Mouse (Mus musculus): Measurements from ENCODE around the gene Scly. TPM values are rescaled to one million over a fixed set of nuclear protein-coding genes. Genes with fewer than 3 reads are reported as not detected.

The Scly gene
- polyA plus RNA-seq, 1 experiment from 2014 or later = 11.5 TPM

GRCm38 (mm10) chr1:91302021-91302420 is 3.9 kb downstream of the Scly start:
- H3K27me3 ChIP-seq = no peaks in the 10 kb centered on the region
- 92% methylated on average over 3 of the region's 3 CpGs for WGBS
- no peak for ATAC-seq (ENCODE audit: insufficient number of reproducible peaks, insufficient read depth, low FRiP score, low TSS enrichment, low read depth)

DNA sequence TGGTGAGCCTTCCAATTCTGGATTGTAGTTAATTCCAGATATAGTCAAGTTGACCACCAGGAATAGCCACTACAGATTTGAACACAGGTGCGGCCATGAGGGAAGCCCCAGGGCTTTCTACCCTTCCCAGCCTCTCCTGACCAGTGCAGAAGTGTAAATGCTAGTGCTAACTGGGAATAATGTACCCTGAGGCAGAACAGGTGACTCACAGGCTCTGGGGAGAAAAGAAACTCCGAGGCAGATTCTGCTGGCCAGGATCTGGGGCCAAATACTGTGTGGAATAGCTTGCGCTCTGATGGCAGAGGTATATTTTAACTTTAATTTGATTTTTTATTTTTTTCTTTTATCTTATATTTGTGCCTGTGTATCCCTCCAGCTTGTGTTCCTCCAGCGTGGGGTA is 6.5 kb downstream of the Scly start:
- Histone ChIP-seq H3K9me3 (no peaks in the 10 kb centered on the region), H3K36me3 (peaks cover 52% of the 10 kb centered on the region)
- WGBS = 82% methylated on average over 4 of the region's 4 CpGs

More at GRCm38 (mm10) chr1:91302021-91302420, 3.9 kb downstream of the Scly start:
- H3K9ac ChIP-seq = no peak overlapping the region
- no peaks in the 10 kb centered on the region for H3K9me3 ChIP-seq
- H3K4me3 ChIP-seq = no peak overlapping the region
- H3K4me2 ChIP-seq = no peak overlapping the region
- H3K4me1 ChIP-seq = peaks cover 8% of the 10 kb centered on the region
- no peak overlapping the region for H3K27ac ChIP-seq
- H3K36me3 ChIP-seq = peaks cover 30% of the 10 kb centered on the region

GRCm38 (mm10) chr1:91309366-91310085 is 11.4 kb downstream of the Scly start:
- Histone ChIP-seq H3K4me2 (no peak overlapping the region), H3K36me3 (peaks cover 61% of the 10 kb centered on the region), H3K9me3 (no peaks in the 10 kb centered on the region), H3K4me1 (peaks cover 9% of the 10 kb centered on the region; the same call in 1 of the 2 replicates), H3K4me3 (no peak overlapping the region), H3K27ac (no peak overlapping the region), H3K27me3 (no peaks in the 10 kb centered on the region), H3K9ac (no peak overlapping the region)
- ATAC-seq (ENCODE audit: insufficient number of reproducible peaks, insufficient read depth, low FRiP score, low TSS enrichment, low read depth) = no peak
- WGBS = 92% methylated on average over 13 of the region's 13 CpGs

More for the DNA sequence above, 6.5 kb downstream of the Scly start:
- no peak for ATAC-seq (ENCODE audit: insufficient number of reproducible peaks, insufficient read depth, low FRiP score, low TSS enrichment, low read depth)
- Histone ChIP-seq H3K27me3 (no peaks in the 10 kb centered on the region), H3K4me2 (no peak overlapping the region), H3K9ac (no peak overlapping the region), H3K4me1 (no peaks in the 10 kb centered on the region), H3K27ac (no peak overlapping the region), H3K4me3 (no peak overlapping the region)

- H3K9ac ChIP-seq = no peak overlapping the region
- peaks cover 41% of the 10 kb centered on the region for H3K36me3 ChIP-seq
- H3K4me3 ChIP-seq = no peak overlapping the region
- ATAC-seq (ENCODE audit: insufficient number of reproducible peaks, insufficient read depth, low FRiP score, low TSS enrichment, low read depth) = no peak
- WGBS = 85% methylated on average over 4 of the region's 4 CpGs
- no peaks in the 10 kb centered on the region for H3K9me3 ChIP-seq
- H3K27ac ChIP-seq = no peak overlapping the region
- no peak overlapping the region for H3K4me2 ChIP-seq
- H3K4me1 ChIP-seq = peaks cover 14% of the 10 kb centered on the region
- H3K27me3 ChIP-seq = no peaks in the 10 kb centered on the region
Observed at GRCm38 (mm10) chr1:91312273-91312672, 14.1 kb downstream of the Scly start.

- WGBS = 20% methylated on average over 5 of the region's 5 CpGs
- Histone ChIP-seq H3K9me3 (no peaks in the 10 kb centered on the region), H3K36me3 (peaks cover 35% of the 10 kb centered on the region), H3K4me1 (peaks cover 14% of the 10 kb centered on the region), H3K9ac (0 out of 2 replicates have a peak overlapping the region, but pooled peaks have one; percentile 3), H3K27ac (peak overlapping the region; percentile 52), H3K27me3 (no peaks in the 10 kb centered on the region), H3K4me3 (no peak overlapping the region), H3K4me2 (no peak overlapping the region)
- no peak for ATAC-seq (ENCODE audit: insufficient number of reproducible peaks, insufficient read depth, low FRiP score, low TSS enrichment, low read depth)
Observed at GRCm38 (mm10) chr1:91313251-91313650, 15.1 kb downstream of the Scly start.

GRCm38 (mm10) chr1:91317656-91318055 is 19.5 kb downstream of the Scly start:
- Histone ChIP-seq H3K9ac (no peak overlapping the region), H3K4me3 (no peak overlapping the region), H3K9me3 (no peaks in the 10 kb centered on the region), H3K4me2 (no peak overlapping the region), H3K27ac (no peak overlapping the region), H3K36me3 (no peaks in the 10 kb centered on the region; the same call in 1 of the 2 replicates), H3K4me1 (peaks cover 22% of the 10 kb centered on the region), H3K27me3 (no peaks in the 10 kb centered on the region)
- no peak for ATAC-seq (ENCODE audit: insufficient number of reproducible peaks, insufficient read depth, low FRiP score, low TSS enrichment, low read depth)
- WGBS = 80% methylated on average over 6 of the region's 6 CpGs

DNA sequence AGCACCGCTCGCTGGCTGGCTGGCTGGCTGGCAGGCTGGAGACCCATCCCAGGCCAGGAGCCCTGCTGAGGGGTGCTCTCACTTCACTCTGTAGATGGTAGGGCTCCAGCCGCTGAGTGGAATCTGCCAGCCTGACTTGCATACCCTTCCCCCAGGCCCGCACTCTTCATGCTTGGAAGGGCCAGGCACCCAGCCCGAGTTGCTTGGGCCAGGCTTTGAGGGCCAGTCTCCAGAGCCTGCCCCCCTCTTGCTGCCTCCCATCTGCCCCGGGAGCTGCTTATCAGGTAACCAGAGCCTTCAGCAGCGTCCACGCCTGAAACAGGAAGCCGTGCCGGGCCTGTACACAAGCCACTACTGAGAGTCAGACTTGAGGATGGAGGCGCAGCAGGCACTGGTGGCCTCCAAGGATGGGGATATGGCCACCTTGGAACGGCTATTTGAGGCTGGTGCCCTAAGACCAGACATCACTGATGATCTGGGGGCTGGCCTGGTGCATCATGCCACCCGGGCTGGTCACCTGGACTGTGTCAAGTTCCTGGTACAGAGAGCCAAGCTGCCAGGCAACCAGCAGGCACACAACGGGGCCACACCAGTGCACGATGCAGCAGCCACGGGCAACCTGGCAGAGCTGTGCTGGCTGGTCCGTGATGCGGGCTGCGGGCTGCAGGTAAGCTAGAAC is 23.8 kb downstream of the Scly start, which contains the start of gene Espnl:
TSS of gene Espnl (plus strand) at position 316 of the 679 bp plus-strand sequence.
- Histone ChIP-seq H3K9ac (peak within 1 kb of the TSS; percentile 41; the same call in 1 of the 2 replicates), H3K27me3 (no peaks in the 10 kb centered on the region), H3K4me3 (no peak within 1 kb of the TSS), H3K27ac (no peak within 1 kb of the TSS), H3K9me3 (no peaks in the 10 kb centered on the region), H3K4me2 (no peak within 1 kb of the TSS), H3K4me1 (peaks cover 8% of the 10 kb centered on the region), H3K36me3 (no peaks in the 10 kb centered on the region)
- 72% methylated on average over 19 of the region's 19 CpGs for WGBS
- ATAC-seq (ENCODE audit: insufficient number of reproducible peaks, insufficient read depth, low FRiP score, low TSS enrichment, low read depth) = no peak

DNA sequence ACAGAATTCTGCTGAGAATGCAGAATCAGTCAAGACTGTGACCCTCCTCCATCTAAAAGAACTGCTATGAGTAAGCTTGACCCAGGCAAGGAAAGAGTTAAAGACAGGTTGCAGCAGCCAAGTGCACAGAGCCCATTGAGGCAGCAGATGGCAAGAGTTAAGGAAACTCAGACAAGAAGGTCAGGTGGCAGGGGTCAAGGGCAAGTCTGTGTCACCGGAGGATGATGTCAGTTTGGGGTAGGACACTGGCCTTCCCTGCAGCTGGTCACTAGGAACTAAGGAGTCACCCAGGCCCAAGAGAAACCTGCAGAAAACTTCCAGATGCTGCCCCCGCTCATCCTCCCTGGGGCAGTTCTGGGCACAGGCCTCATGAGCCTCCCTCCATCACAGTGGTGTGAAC is 26.5 kb downstream of the Scly start:
- no peaks in the 10 kb centered on the region for H3K27me3 ChIP-seq
- no peak overlapping the region for H3K4me3 ChIP-seq
- no peak overlapping the region for H3K9ac ChIP-seq
- H3K4me2 ChIP-seq = no peak overlapping the region
- H3K9me3 ChIP-seq = no peaks in the 10 kb centered on the region
- peaks cover 19% of the 10 kb centered on the region for H3K4me1 ChIP-seq
- H3K27ac ChIP-seq = no peak overlapping the region
- H3K36me3 ChIP-seq = no peaks in the 10 kb centered on the region
- WGBS = 54% methylated on average over 2 of the region's 2 CpGs
- no peak for ATAC-seq (ENCODE audit: insufficient number of reproducible peaks, insufficient read depth, low FRiP score, low TSS enrichment, low read depth)

GRCm38 (mm10) chr1:91325488-91326042 is 27.4 kb downstream of the Scly start:
- Histone ChIP-seq H3K4me3 (no peak overlapping the region), H3K9me3 (no peaks in the 10 kb centered on the region), H3K9ac (no peak overlapping the region), H3K4me1 (peaks cover 19% of the 10 kb centered on the region), H3K36me3 (no peaks in the 10 kb centered on the region), H3K4me2 (no peak overlapping the region), H3K27me3 (no peaks in the 10 kb centered on the region), H3K27ac (no peak overlapping the region)
- WGBS = 68% methylated on average over 4 of the region's 4 CpGs
- ATAC-seq (ENCODE audit: insufficient number of reproducible peaks, insufficient read depth, low FRiP score, low TSS enrichment, low read depth) = no peak

DNA sequence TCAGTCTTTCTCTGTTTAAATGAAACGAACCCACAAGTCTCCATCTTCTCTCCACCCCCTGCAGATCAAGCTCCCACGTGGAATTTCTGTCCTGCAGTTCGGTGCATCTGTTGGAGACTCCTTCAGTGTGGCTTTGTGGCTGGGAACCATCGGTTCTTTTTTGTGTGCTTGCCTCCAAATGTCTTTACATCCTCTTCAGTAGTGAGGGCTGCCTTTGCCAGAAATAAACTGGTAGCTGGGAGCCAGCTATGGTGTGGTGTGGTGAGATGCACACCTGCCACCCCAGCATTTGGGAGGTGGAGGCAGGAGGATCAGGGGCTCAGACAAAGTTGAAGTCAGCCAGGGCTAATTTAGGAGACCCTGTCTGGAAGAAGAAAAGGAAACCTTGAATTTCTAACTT is 34.0 kb downstream of the Scly start:
- Histone ChIP-seq H3K27ac (no peak overlapping the region), H3K36me3 (no peaks in the 10 kb centered on the region), H3K9me3 (no peaks in the 10 kb centered on the region), H3K4me1 (peaks cover 11% of the 10 kb centered on the region), H3K9ac (no peak overlapping the region), H3K4me2 (no peak overlapping the region), H3K27me3 (no peaks in the 10 kb centered on the region), H3K4me3 (no peak overlapping the region)
- ATAC-seq (ENCODE audit: insufficient number of reproducible peaks, insufficient read depth, low FRiP score, low TSS enrichment, low read depth) = no peak
- 45% methylated on average over 4 of the region's 4 CpGs for whole genome bisulfite sequencing

GRCm38 (mm10) chr1:91333582-91333981 is 35.4 kb downstream of the Scly start:
- no peak overlapping the region for H3K9ac ChIP-seq
- no peaks in the 10 kb centered on the region for H3K36me3 ChIP-seq
- H3K4me1 ChIP-seq = peaks cover 4% of the 10 kb centered on the region
- no peak for ATAC-seq (ENCODE audit: insufficient number of reproducible peaks, insufficient read depth, low FRiP score, low TSS enrichment, low read depth)
- H3K9me3 ChIP-seq = no peaks in the 10 kb centered on the region
- no peak overlapping the region for H3K4me3 ChIP-seq
- H3K27ac ChIP-seq = no peak overlapping the region
- H3K27me3 ChIP-seq = no peaks in the 10 kb centered on the region
- H3K4me2 ChIP-seq = no peak overlapping the region

DNA sequence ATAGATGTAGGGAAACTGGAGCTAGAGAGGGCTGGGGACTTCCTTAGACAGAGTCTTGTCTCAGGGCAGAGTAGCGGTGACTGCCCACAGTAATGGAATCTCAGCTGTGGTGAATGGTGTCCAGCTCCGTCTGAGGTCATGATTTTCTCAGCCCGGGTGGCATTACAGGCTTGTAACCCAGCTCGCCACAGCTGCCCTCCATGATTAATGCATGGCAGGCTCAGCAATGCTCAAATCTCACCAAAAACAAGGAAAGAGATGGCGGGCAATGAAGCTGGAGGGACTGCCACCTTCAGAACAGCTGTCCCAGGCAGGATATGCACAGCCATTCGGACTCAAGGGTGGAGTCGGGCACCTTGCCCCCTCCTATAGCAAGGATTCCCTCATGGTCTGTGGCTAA is 39.2 kb downstream of the Scly start:
- H3K4me3 ChIP-seq = no peak overlapping the region
- H3K9ac ChIP-seq = no peak overlapping the region
- ATAC-seq (ENCODE audit: insufficient number of reproducible peaks, insufficient read depth, low FRiP score, low TSS enrichment, low read depth) = no peak
- no peak overlapping the region for H3K4me2 ChIP-seq
- H3K36me3 ChIP-seq = no peaks in the 10 kb centered on the region
- H3K27ac ChIP-seq = no peak overlapping the region
- no peaks in the 10 kb centered on the region for H3K4me1 ChIP-seq
- peaks cover 21% of the 10 kb centered on the region for H3K27me3 ChIP-seq
- WGBS = 87% methylated on average over 7 of the region's 7 CpGs
- no peaks in the 10 kb centered on the region for H3K9me3 ChIP-seq

Data from embryonic facial prominence, embryonic 13.5 days (tissue).